ENCODE assay signal across 25 mouse cellular contexts in the genomic region with DNA sequence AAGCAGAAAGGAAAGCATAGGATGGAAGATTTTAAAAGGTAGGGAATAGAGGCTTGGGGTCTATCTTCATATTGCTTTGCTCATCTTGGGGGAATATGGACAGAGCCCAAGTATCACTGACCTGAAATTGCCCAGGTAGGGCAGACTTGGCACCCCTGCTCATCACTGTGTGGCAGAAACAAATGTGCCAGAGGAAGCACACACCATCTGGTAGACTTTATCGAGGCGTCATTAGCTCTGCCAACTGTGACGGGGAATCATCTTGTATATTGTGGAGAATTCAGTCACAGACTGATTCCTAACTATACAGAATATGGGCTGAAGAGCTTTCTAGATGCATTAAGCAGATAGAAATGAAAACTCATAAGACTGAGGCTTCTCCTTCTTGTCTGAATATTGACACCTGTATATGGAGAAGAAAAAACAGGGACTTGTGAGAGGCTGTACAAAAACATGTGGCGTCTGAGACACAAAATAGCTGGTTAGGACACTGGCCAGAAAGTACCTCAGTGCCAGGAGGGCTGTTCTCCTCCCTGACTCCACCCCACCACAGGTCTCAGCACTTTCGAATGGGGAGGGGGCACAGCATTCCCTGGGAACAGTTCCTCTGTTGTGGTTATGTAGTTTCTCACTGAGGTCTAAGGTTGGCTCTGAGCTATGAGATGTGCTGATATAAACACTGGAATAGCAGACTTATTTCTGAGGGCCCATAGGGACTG. TPM values are rescaled to one million over a fixed set of nuclear protein-coding genes. Genes with fewer than 3 reads are reported as not detected.
DNase-seq lines count a peak whose midpoint lies in the region; ATAC-seq and TF ChIP-seq lines count a peak whose summit lies in the region.
"Had no signal": no experiment of that assay in that cellular context is flagged by ENCODE, and none has a peak within 500 bp of the region (broad histone marks: within the 10 kb centered on the region; RNA-seq: fewer than 3 reads in every experiment).

No protein-coding gene starts in this region.

- no peak overlapping the region for H3K27ac ChIP-seq in forebrain, embryonic 14.5 days (ENCODE audit: low read depth, low read length)
- no peak overlapping the region for H3K27ac ChIP-seq in forebrain, embryonic 12.5 days
- no peak overlapping the region for H3K27ac ChIP-seq in layer of hippocampus, adult 2 months
- no peak overlapping the region for H3K27ac ChIP-seq in liver, embryonic 11.5 days (ENCODE audit: low read depth, low read length)
- H3K27ac ChIP-seq: embryonic facial prominence, embryonic 12.5 days; gastrocnemius, adult 2 months; hindbrain, embryonic 14.5 days; limb, embryonic 10.5 days; liver, embryonic 12.5 days; lung, embryonic 15.5 days; midbrain, embryonic 15.5 days had no signal

- no peaks in the 10 kb centered on the region for H3K27me3 ChIP-seq in forebrain, embryonic 14.5 days (replicated peaks; ENCODE audit: control insufficient read depth, insufficient read depth, low read length)
- no peaks in the 10 kb centered on the region for H3K27me3 ChIP-seq in forebrain, embryonic 12.5 days
- no peaks in the 10 kb centered on the region for H3K27me3 ChIP-seq in liver, embryonic 11.5 days (replicated peaks; ENCODE audit: control insufficient read depth, insufficient read depth, low read length)
- H3K27me3 ChIP-seq: CH12.LX; embryonic facial prominence, embryonic 12.5 days; liver, embryonic 12.5 days; lung, embryonic 15.5 days had no signal

- 86% methylated on average over 5 of the region's 5 CpGs for WGBS in forebrain, embryonic 14.5 days
- WGBS in forebrain, embryonic 12.5 days, result 83% methylated on average over 5 of the region's 5 CpGs
- 80% methylated on average over 5 of the region's 5 CpGs for WGBS in liver, embryonic 11.5 days

- peak; percentile 61 for DNase-seq in forebrain, embryonic 14.5 days (ENCODE audit: low spot score)
- peak; percentile 47 to 56 for DNase-seq in layer of hippocampus, adult 2 months (ENCODE audit: low spot score in 2 of 2)
- no peak for DNase-seq in layer of hippocampus, postnatal 25 days (ENCODE audit: extremely low spot score in 1 of 2, low spot score in 1 of 2)
- DNase-seq in cerebellum, adult 18-20 months, result peak; percentile 64 to 67
- DNase-seq in cerebellum, postnatal 36 days, result peak; percentile 58 to 64
- no peak for DNase-seq in liver, embryonic 11.5 days (ENCODE audit: low spot score)
- no peak for DNase-seq in gastrocnemius, adult 8-10 months (ENCODE audit: low spot score in 2 of 2)
- DNase-seq: gastrocnemius, adult 2 months; kidney, adult 11 months; kidney, postnatal 10 days; spleen, adult 18-20 months had no signal

- no peaks in the 10 kb centered on the region for H3K9me3 ChIP-seq in forebrain, embryonic 14.5 days (replicated peaks; ENCODE audit: control insufficient read depth, low read length)
- H3K9me3 ChIP-seq in forebrain, embryonic 12.5 days, result no peaks in the 10 kb centered on the region
- H3K9me3 ChIP-seq in liver, embryonic 11.5 days (ENCODE audit: control insufficient read depth, low read length), result no peaks in the 10 kb centered on the region
- H3K9me3 ChIP-seq: embryonic facial prominence, embryonic 12.5 days; limb, embryonic 10.5 days; liver, embryonic 12.5 days; lung, embryonic 15.5 days; midbrain, embryonic 15.5 days had no signal

- H3K4me2 ChIP-seq in forebrain, embryonic 14.5 days (ENCODE audit: low read length), result no peak overlapping the region
- no peak overlapping the region for H3K4me2 ChIP-seq in forebrain, embryonic 12.5 days
- H3K4me2 ChIP-seq in liver, embryonic 11.5 days, result no peak overlapping the region
- H3K4me2 ChIP-seq: embryonic facial prominence, embryonic 12.5 days; hindbrain, embryonic 14.5 days; liver, embryonic 12.5 days; lung, embryonic 15.5 days; midbrain, embryonic 15.5 days had no signal

- 0 out of 2 replicates have a peak, but pooled peaks have one; percentile 66 for ATAC-seq in forebrain, embryonic 14.5 days
- no peak for ATAC-seq in forebrain, embryonic 12.5 days (ENCODE audit: low FRiP score)
- ATAC-seq in liver, embryonic 11.5 days (replicated peaks; ENCODE audit: low FRiP score), result no peak
- ATAC-seq: liver, embryonic 12.5 days; midbrain, embryonic 15.5 days had no signal

- TF ChIP-seq CTCF in layer of hippocampus, adult 2 months (conservative IDR thresholded peaks at IDR 0.05), result no peak

- no peak overlapping the region for H3K9ac ChIP-seq in forebrain, embryonic 14.5 days (ENCODE audit: low read length)
- H3K9ac ChIP-seq in forebrain, embryonic 12.5 days, result no peak overlapping the region
- no peak overlapping the region for H3K9ac ChIP-seq in liver, embryonic 11.5 days (ENCODE audit: low read depth, low read length)
- H3K9ac ChIP-seq: embryonic facial prominence, embryonic 12.5 days; hindbrain, embryonic 14.5 days; liver, embryonic 12.5 days; lung, embryonic 15.5 days; midbrain, embryonic 15.5 days had no signal

- no peaks in the 10 kb centered on the region for H3K4me1 ChIP-seq in forebrain, embryonic 14.5 days (ENCODE audit: control insufficient read depth, insufficient read depth, low read length)
- no peaks in the 10 kb centered on the region for H3K4me1 ChIP-seq in forebrain, embryonic 12.5 days
- no peaks in the 10 kb centered on the region for H3K4me1 ChIP-seq in liver, embryonic 11.5 days (replicated peaks; ENCODE audit: control insufficient read depth, insufficient read depth, low read length)
- H3K4me1 ChIP-seq: embryonic facial prominence, embryonic 12.5 days; limb, embryonic 10.5 days; liver, embryonic 12.5 days; lung, embryonic 15.5 days; midbrain, embryonic 15.5 days had no signal

- H3K4me3 ChIP-seq in forebrain, embryonic 14.5 days (ENCODE audit: low read depth, low read length), result no peak overlapping the region
- H3K4me3 ChIP-seq in forebrain, embryonic 12.5 days (replicated peaks), result no peak overlapping the region
- H3K4me3 ChIP-seq in layer of hippocampus, adult 2 months, result no peak overlapping the region
- no peak overlapping the region for H3K4me3 ChIP-seq in liver, embryonic 11.5 days (ENCODE audit: low read depth, low read length)
- H3K4me3 ChIP-seq: embryonic facial prominence, embryonic 12.5 days; gastrocnemius, adult 2 months; limb, embryonic 10.5 days; liver, embryonic 12.5 days; lung, embryonic 15.5 days; midbrain, embryonic 15.5 days had no signal

- no peaks in the 10 kb centered on the region for H3K36me3 ChIP-seq in forebrain, embryonic 14.5 days (ENCODE audit: control insufficient read depth, insufficient read depth, low read length)
- H3K36me3 ChIP-seq in forebrain, embryonic 12.5 days (replicated peaks), result no peaks in the 10 kb centered on the region
- H3K36me3 ChIP-seq in liver, embryonic 11.5 days (ENCODE audit: control insufficient read depth, insufficient read depth, low read length), result no peaks in the 10 kb centered on the region
- H3K36me3 ChIP-seq: embryonic facial prominence, embryonic 12.5 days; limb, embryonic 10.5 days; liver, embryonic 12.5 days; lung, embryonic 15.5 days; midbrain, embryonic 15.5 days had no signal

RNA-seq across cellular contexts. Expression of a gene that starts 11.5 kb away (rescaled TPM):
- 0.13 TPM in 1 of 2 replicates, not detected in the other for polyA plus RNA-seq in forebrain, embryonic 14.5 days (2014; fragmentation: Nextera tagmentation; extraction: Ambion mirVana)
- polyA plus RNA-seq in forebrain, embryonic 12.5 days (2016; fragmentation: Nextera tagmentation; extraction: Ambion mirVana), result not detected in 2 replicates
- total RNA-seq in layer of hippocampus, adult 2 months (2021), result 1 to 10 TPM; 1.5 to 2.2 TPM
- total RNA-seq in layer of hippocampus, postnatal 25 days (2021), result 1 to 10 TPM; 1.4 to 1.5 TPM
- polyA plus RNA-seq in liver, embryonic 11.5 days (2014; fragmentation: Nextera tagmentation; extraction: Ambion mirVana), result not detected in 2 replicates
- not detected for total RNA-seq in gastrocnemius, adult 8-10 months (2022)
- total RNA-seq: adrenal gland, adult 2 months; CH12.LX; gastrocnemius, adult 2 months had no signal
- polyA plus RNA-seq: adrenal gland, adult 2 months; embryonic facial prominence, embryonic 12.5 days; hindbrain, embryonic 14.5 days; limb, embryonic 10.5 days; liver, embryonic 12.5 days; lung, embryonic 15.5 days; neural tube, embryonic 11.5 days; stomach, embryonic 14.5 days; thymus, postnatal 0 days had no signal

RNA-seq across cellular contexts. Expression of a gene that starts 51.5 kb away (rescaled TPM):
- 0.51 and 0.93 TPM in 2 replicates for polyA plus RNA-seq in forebrain, embryonic 14.5 days (2014; fragmentation: Nextera tagmentation; extraction: Ambion mirVana)
- polyA plus RNA-seq in forebrain, embryonic 12.5 days (2016; fragmentation: Nextera tagmentation; extraction: Ambion mirVana), result 0.22 and 0.35 TPM in 2 replicates
- total RNA-seq in layer of hippocampus, adult 2 months (2021), result 1 to 10 TPM; 1.3 to 1.6 TPM
- total RNA-seq in layer of hippocampus, postnatal 25 days (2021), result 1 to 10 TPM; 1.5 to 1.7 TPM
- 0.21 and 0.27 TPM in 2 replicates for polyA plus RNA-seq in liver, embryonic 11.5 days (2014; fragmentation: Nextera tagmentation; extraction: Ambion mirVana)
- not detected for total RNA-seq in gastrocnemius, adult 8-10 months (2022)
- total RNA-seq: adrenal gland, adult 2 months; CH12.LX; gastrocnemius, adult 2 months; heart, adult 8-10 months had no signal
- polyA plus RNA-seq: adrenal gland, adult 2 months; heart, postnatal 0 days; liver, embryonic 12.5 days; stomach, embryonic 14.5 days had no signal

Comparison
In these comparisons a context has a peak if more than half of its experiments do, and no peak if none do; other contexts are left out.
1. DNase-seq: peak in forebrain, embryonic 14.5 days (single experiment), layer of hippocampus, adult 2 months (2 of 2), cerebellum, adult 18-20 months (2 of 2) and cerebellum, postnatal 36 days (2 of 2); none in layer of hippocampus, postnatal 25 days (0 of 2), liver, embryonic 11.5 days (single experiment) and gastrocnemius, adult 8-10 months (0 of 2).